Mouse (Mus musculus) limb, embryonic 12.5 days (tissue): Measurements from ENCODE around the gene Crebbp. TPM values are rescaled to one million over a fixed set of nuclear protein-coding genes. Genes with fewer than 3 reads are reported as not detected.

ENCODE experiments used
- ATAC-seq: fragments of 200-750 bp; cut with Nextera tagmentation; 2 replicates; pipeline ENCODE4 v1.8.0; 2017; ENCODE audit warnings: low read depth, moderate TSS enrichment; ENCODE audit not compliant: insufficient number of reproducible peaks, insufficient read depth, low FRiP score, low TSS enrichment
- H3K27ac ChIP-seq: fragments of 300-500 bp; sonication (generic); 2 replicates; pipeline ENCODE4 v1.5.1; 2016; ENCODE audit warnings: mild to moderate bottlenecking, moderate library complexity
- H3K27me3 ChIP-seq: fragments of 300-500 bp; sonication (generic); 2 replicates; pipeline ENCODE4 v1.6.1; 2016; ENCODE audit warnings: mild to moderate bottlenecking, moderate library complexity
- H3K36me3 ChIP-seq: fragments of 300-500 bp; sonication (generic); 2 replicates; pipeline ENCODE4 v1.6.1; 2016; ENCODE audit warnings: mild to moderate bottlenecking, moderate library complexity
- H3K4me1 ChIP-seq: fragments of 300-500 bp; sonication (generic); replicated peaks from 2 replicates; pipeline ENCODE4 v1.6.1; 2016
- H3K4me2 ChIP-seq: fragments of 300-500 bp; sonication (generic); 2 replicates; pipeline ENCODE4 v1.6.1; 2016; ENCODE audit warnings: mild to moderate bottlenecking, moderate library complexity
- H3K4me3 ChIP-seq: fragments of 300-500 bp; sonication (generic); replicated peaks from 2 replicates; pipeline ENCODE4 v1.5.1; 2016; ENCODE audit warnings: mild to moderate bottlenecking
- H3K9ac ChIP-seq: fragments of 300-500 bp; sonication (generic); replicated peaks from 2 replicates; pipeline ENCODE4 v1.6.1; 2016; ENCODE audit warnings: mild to moderate bottlenecking, moderate library complexity
- H3K9me3 ChIP-seq: fragments of 300-500 bp; sonication (generic); 2 replicates; pipeline ENCODE4 v1.6.1; 2016; ENCODE audit warnings: mild to moderate bottlenecking, moderate library complexity
- WGBS: fragments of 180-500 bp; shearing (Covaris S2); methylation state at CpG from one replicate; pipeline ENCODE4 v1.1.7; 2016; 5-methylcytosine and 5-hydroxymethylcytosine counted together
- polyA plus RNA-seq: library from polyadenylated mRNA; unstranded; fragments of >200 nt; fragmentation: Nextera tagmentation; extraction: Ambion mirVana; gene quantifications from 2 replicates; pipeline ENCODE4 v1.2.1, GENCODE M21; 2016

Crebbp gene
- polyA plus RNA-seq, 1 experiment from 2014 or later = 44.1 TPM

DNA sequence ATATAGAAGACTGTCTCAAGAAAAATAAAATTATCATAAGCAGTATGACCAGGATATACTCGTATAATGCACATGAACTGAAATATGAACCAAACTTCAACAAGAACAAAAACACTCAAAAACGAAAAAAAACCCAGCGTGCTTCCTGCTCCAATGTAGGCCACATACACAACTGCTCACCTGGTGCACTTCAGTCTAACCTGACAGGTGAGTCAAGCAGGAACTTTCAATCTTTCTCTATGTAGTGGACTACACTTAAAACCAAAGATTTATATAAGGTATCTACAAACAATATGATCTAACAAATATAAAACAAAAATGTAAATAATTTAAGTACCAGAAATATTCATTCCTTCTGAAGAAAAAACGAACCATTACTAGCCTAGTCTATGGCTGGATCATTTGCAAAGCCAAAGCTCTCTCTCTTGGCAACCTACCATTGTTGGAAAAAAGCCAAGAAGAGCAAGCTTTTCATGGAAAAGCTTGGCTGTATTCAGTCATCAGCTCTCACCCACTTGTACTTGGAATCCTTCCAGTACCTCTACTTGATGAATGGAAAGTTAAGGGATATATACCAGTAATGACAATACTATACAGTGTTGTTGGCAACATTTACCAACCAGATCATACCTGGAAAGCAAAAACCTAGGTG is 53.4 kb downstream of the Crebbp start:
- Histone ChIP-seq H3K27ac (no peak overlapping the region), H3K4me1 (0 out of 2 replicates have a peak, but pooled peaks cover 3% of the 10 kb centered on the region), H3K9ac (no peak overlapping the region), H3K9me3 (no peaks in the 10 kb centered on the region), H3K27me3 (no peaks in the 10 kb centered on the region), H3K4me3 (no peak overlapping the region), H3K36me3 (peaks cover 20% of the 10 kb centered on the region), H3K4me2 (no peak overlapping the region)
- WGBS = 91% methylated on average over 4 of the region's 4 CpGs
- no peak for ATAC-seq

DNA sequence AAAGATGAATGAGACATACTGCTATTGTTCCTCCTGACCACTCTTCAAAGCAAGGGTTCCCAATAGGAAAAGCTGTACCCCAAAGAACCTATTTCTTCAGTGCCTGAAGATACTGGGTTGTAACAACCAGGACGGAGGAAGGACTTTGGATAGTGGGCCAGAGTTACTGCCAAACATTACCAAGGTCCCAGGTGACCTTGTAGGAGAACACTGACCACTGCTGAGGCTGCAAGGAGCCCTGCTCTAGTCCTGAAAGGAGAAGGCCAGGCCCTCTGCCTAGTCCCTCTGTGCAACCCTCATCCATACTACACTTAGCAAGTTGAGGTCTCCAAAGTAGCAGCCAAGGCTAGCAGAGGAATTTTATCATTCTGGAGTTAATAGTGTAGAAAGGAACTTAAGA is 60.7 kb downstream of the Crebbp start:
- no peak overlapping the region for H3K27ac ChIP-seq
- no peak overlapping the region for H3K4me2 ChIP-seq
- no peak for ATAC-seq
- H3K27me3 ChIP-seq = no peaks in the 10 kb centered on the region
- H3K36me3 ChIP-seq = peaks cover 46% of the 10 kb centered on the region
- no peaks in the 10 kb centered on the region for H3K9me3 ChIP-seq
- H3K4me1 ChIP-seq = no peaks in the 10 kb centered on the region
- H3K4me3 ChIP-seq = no peak overlapping the region
- no peak overlapping the region for H3K9ac ChIP-seq
- WGBS = 94% methylated on average over 1 of the region's 1 CpGs

- Histone ChIP-seq H3K4me2 (no peak overlapping the region), H3K27me3 (no peaks in the 10 kb centered on the region), H3K27ac (no peak overlapping the region), H3K9me3 (no peaks in the 10 kb centered on the region), H3K9ac (no peak overlapping the region), H3K4me1 (no peaks in the 10 kb centered on the region), H3K36me3 (peaks cover 49% of the 10 kb centered on the region), H3K4me3 (no peak overlapping the region)
- 86% methylated on average over 6 of the region's 6 CpGs for WGBS
- ATAC-seq = no peak
Measured at GRCm38 (mm10) chr16:4138541-4138940, 75.3 kb downstream of the Crebbp start.

DNA sequence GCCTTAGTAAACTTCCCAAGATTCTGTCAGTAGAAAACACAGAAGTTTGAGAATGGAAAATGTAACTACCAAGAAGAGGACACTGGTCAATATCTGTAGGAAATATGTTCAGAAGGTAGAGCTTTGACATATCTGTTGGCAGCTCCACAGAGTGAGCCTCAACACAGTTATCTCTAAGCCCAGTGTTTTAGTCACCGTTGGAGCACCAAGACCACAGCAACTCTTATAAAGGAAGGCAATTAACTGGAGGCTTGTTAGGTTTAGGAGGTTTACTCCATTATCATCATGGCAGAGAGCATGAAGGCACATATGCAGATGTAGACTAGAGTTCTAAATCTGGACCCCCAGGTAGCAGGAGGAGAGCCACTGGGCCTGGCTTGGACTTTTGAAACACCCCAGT is 80.0 kb downstream of the Crebbp start:
- no peaks in the 10 kb centered on the region for H3K9me3 ChIP-seq
- H3K4me1 ChIP-seq = no peaks in the 10 kb centered on the region
- no peak overlapping the region for H3K27ac ChIP-seq
- no peaks in the 10 kb centered on the region for H3K27me3 ChIP-seq
- no peak overlapping the region for H3K4me2 ChIP-seq
- H3K36me3 ChIP-seq = peaks cover 49% of the 10 kb centered on the region
- no peak for ATAC-seq
- 96% methylated on average over 1 of the region's 1 CpGs for WGBS
- H3K4me3 ChIP-seq = no peak overlapping the region
- no peak overlapping the region for H3K9ac ChIP-seq

DNA sequence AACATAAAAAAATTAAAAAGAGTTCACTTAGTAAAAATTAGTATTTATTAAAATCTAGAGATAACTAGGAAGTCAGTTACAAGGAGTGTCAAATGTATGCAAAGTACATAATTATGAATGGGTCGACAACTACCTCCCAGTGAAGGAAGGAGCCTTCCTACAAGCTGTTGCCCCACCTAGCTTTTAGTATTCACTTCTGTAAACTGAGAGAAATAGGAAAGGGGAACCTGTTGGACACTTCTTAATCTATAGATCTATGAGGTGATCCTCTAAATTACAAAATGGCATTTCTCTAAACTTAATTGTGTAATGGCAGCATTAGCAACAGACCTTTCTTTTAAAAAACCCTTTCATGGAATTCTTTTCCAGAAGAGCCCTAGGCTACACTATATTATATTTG is 84.9 kb downstream of the Crebbp start:
- ATAC-seq = no peak
- Histone ChIP-seq H3K4me2 (no peak overlapping the region), H3K4me1 (no peaks in the 10 kb centered on the region), H3K9ac (no peak overlapping the region), H3K9me3 (no peaks in the 10 kb centered on the region), H3K27ac (no peak overlapping the region), H3K36me3 (peaks cover 54% of the 10 kb centered on the region), H3K27me3 (no peaks in the 10 kb centered on the region), H3K4me3 (no peak overlapping the region)
- 87% methylated on average over 1 of the region's 1 CpGs for WGBS

DNA sequence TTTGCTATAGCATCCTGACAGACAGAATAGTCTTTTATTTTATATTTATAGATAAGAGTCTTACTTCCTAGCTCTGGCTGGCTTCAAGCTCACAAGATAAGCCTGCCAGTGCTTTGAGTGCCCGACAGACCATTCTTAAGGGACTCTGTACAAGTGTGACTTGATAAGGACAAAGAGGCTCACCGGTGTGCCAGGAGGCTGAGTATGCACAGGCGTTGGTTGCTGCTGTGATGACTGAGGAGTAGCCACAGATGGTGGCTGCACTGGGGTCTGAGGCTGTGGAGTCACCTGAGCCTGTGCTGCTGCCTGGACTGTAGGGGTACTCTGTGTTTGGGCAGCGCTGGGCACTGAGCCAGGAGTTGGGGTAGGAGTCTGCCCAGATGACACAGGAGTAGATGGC is 96.7 kb downstream of the Crebbp start:
- H3K9ac ChIP-seq = no peak overlapping the region
- no peaks in the 10 kb centered on the region for H3K4me1 ChIP-seq
- no peaks in the 10 kb centered on the region for H3K9me3 ChIP-seq
- H3K27ac ChIP-seq = no peak overlapping the region
- H3K36me3 ChIP-seq = peaks cover 94% of the 10 kb centered on the region
- no peaks in the 10 kb centered on the region for H3K27me3 ChIP-seq
- ATAC-seq = no peak
- no peak overlapping the region for H3K4me3 ChIP-seq
- 93% methylated on average over 4 of the region's 4 CpGs for WGBS
- H3K4me2 ChIP-seq = no peak overlapping the region

DNA sequence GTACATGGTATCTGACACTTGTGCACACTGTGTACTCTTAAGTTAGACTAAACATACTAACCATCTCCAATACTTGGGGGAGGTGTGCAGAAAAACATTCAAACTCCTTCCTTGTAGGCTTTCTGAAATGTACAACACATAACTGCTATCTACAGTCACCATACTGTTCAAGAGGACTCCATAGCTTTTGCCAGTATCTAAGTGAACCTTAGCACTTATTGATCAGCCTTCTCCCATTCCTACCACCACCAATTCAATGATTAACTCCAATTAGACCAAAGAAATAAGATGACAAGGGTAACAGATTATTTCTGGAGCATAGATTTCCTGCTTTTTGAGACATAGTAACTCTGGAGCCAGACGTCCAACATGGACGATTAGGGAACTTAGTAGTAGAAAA is 113.4 kb downstream of the Crebbp start:
- no peaks in the 10 kb centered on the region for H3K4me1 ChIP-seq
- no peaks in the 10 kb centered on the region for H3K27me3 ChIP-seq
- H3K27ac ChIP-seq = no peak overlapping the region
- H3K36me3 ChIP-seq = peaks cover 79% of the 10 kb centered on the region
- no peak for ATAC-seq
- H3K4me2 ChIP-seq = no peak overlapping the region
- no peaks in the 10 kb centered on the region for H3K9me3 ChIP-seq
- H3K9ac ChIP-seq = no peak overlapping the region
- no peak overlapping the region for H3K4me3 ChIP-seq
- WGBS = 97% methylated on average over 2 of the region's 2 CpGs

DNA sequence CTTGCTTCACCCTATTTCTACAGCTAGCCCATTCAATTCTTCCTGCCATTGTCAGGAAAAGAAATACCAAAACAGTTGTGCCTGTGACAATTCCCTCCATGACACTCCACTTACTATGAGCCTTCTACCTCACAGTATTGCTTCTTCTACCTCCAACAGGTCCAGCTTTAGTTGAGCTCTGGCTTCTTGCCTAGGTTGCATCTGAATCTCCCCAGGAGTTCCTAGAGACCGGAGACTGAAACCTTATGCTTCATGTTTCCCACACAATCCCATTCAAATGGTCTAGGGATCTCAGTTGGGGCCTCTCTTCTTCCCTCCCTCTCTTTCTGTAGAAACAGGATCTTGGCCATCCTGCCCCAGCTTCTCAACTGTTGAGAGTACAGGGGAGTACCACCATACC is 116.3 kb downstream of the Crebbp start:
- ATAC-seq = no peak
- Histone ChIP-seq H3K9me3 (no peaks in the 10 kb centered on the region), H3K27ac (no peak overlapping the region), H3K4me2 (no peak overlapping the region), H3K4me3 (no peak overlapping the region), H3K9ac (no peak overlapping the region), H3K36me3 (peaks cover 86% of the 10 kb centered on the region), H3K27me3 (no peaks in the 10 kb centered on the region), H3K4me1 (no peaks in the 10 kb centered on the region)
- WGBS = 89% methylated on average over 1 of the region's 1 CpGs

GRCm38 (mm10) chr16:4096898-4097297 is 116.9 kb downstream of the Crebbp start:
- Histone ChIP-seq H3K9me3 (no peaks in the 10 kb centered on the region), H3K36me3 (peaks cover 92% of the 10 kb centered on the region), H3K27me3 (no peaks in the 10 kb centered on the region), H3K4me3 (no peak overlapping the region), H3K9ac (no peak overlapping the region), H3K4me1 (no peaks in the 10 kb centered on the region), H3K27ac (no peak overlapping the region), H3K4me2 (no peak overlapping the region)
- no peak for ATAC-seq

DNA sequence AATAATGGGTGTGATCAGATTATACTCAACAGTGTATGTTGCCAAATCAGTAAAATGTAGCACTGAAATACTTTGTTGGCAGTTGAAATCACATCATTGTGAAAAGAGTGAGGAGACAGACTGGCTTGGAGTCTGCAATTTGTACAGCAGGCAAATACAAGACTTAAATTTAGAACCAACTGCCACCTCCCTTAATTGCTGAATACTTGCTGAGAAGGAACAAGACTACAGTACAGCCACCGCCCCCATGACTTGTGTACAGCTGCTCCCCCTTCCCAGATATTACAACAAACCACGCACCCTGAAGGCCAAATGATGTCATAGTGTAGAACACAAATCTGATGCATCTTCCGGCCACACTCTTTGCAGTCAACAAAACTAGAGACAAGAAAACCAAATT is 117.7 kb downstream of the Crebbp start:
- Histone ChIP-seq H3K27ac (no peak overlapping the region), H3K27me3 (no peaks in the 10 kb centered on the region), H3K9me3 (no peaks in the 10 kb centered on the region), H3K9ac (no peak overlapping the region), H3K4me1 (no peaks in the 10 kb centered on the region), H3K4me3 (no peak overlapping the region), H3K36me3 (peaks cover 92% of the 10 kb centered on the region), H3K4me2 (no peak overlapping the region)
- 95% methylated on average over 3 of the region's 3 CpGs for WGBS
- no peak for ATAC-seq

- WGBS = 93% methylated on average over 8 of the region's 8 CpGs
- H3K4me1 ChIP-seq = no peaks in the 10 kb centered on the region
- no peak for ATAC-seq
- no peaks in the 10 kb centered on the region for H3K9me3 ChIP-seq
- H3K4me3 ChIP-seq = no peak overlapping the region
- no peak overlapping the region for H3K9ac ChIP-seq
- no peak overlapping the region for H3K27ac ChIP-seq
- H3K4me2 ChIP-seq = no peak overlapping the region
- no peaks in the 10 kb centered on the region for H3K27me3 ChIP-seq
- H3K36me3 ChIP-seq = peaks cover 95% of the 10 kb centered on the region
Measured at GRCm38 (mm10) chr16:4087214-4087913, 126.4 kb downstream of the Crebbp start.

GRCm38 (mm10) chr16:4085851-4086387 is 127.9 kb downstream of the Crebbp start:
- no peak for ATAC-seq
- Histone ChIP-seq H3K9me3 (no peaks in the 10 kb centered on the region), H3K4me3 (no peak overlapping the region), H3K4me1 (no peaks in the 10 kb centered on the region), H3K27ac (no peak overlapping the region), H3K36me3 (peaks cover 91% of the 10 kb centered on the region), H3K4me2 (no peak overlapping the region), H3K9ac (no peak overlapping the region), H3K27me3 (no peaks in the 10 kb centered on the region)
- 95% methylated on average over 9 of the region's 9 CpGs for WGBS
